Mouse (Mus musculus): ENCODE results near the gene Ctrl.

DNA sequence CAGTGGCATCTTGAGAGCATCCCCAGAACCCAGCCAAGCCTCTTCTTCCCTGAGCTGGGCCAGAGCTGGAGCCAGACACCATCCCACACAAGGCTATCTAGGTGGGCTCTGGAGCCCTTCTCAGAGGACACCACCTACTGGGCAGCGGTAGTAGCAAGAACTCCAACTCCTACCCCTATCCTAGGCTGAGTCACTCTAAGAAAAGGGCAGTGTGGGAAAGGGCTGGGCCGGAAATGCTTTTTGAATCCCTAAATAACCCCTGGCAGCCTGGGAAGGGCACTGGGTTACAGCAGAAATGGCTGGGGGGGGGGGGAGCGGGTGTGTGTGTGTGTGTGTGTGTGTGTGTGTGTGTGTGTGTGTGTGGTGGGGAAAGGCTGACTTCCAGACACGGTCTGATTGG lies 24.2 kb upstream of the Ctrl start:
- TF ChIP-seq GATA1 (IDR thresholded peaks at IDR 0.05; ENCODE audit: low read length) (no peak), TAL1 (IDR thresholded peaks at IDR 0.05; ENCODE audit: low read length) (no peak)

Data from erythroblast, embryonic 14.5 days (primary cell).